Mouse (Mus musculus) heart, postnatal 4 days (tissue): ENCODE data around the gene Rpl41. TPM values are rescaled to one million over a fixed set of nuclear protein-coding genes. Genes with fewer than 3 reads are reported as not detected.
"Not testable (repeated sequence)": the region's sequence is repeated elsewhere in the genome, so short reads cannot be mapped to it uniquely, and the experiment has no call there.

ENCODE experiments used
- DNase-seq: peaks from one replicate; pipeline ENCODE4 v3.0.0; 2021
- total RNA-seq, 2 experiments: library from RNA; stranded (reverse); gene quantifications; 2 replicates each; pipeline ENCODE4 v1.2.3; 2021

The Rpl41 gene
- total RNA-seq, 2 experiments from 2014 or later = 2,410 to 2,531 TPM

DNA sequence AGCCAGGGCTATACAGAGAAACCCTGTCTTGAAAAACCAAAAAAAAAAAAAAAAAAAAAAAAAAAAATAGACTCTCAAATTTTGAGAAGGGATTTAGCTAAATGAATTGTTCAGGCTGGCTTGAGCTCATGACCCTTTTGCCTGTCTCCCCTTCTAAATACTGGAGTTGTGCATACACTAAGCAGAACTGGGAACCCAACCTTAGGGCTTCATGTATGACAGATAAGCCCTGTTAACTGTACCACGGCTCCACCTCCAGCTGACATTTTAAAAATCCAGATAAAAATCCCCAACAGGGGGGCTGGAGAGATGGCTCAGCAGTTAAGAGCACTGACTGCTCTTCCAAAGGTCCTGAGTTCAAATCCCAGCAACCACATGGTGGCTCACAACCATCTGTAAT is 6.5 kb upstream of the Rpl41 start:
- DNase-seq = not testable (repeated sequence)

DNA sequence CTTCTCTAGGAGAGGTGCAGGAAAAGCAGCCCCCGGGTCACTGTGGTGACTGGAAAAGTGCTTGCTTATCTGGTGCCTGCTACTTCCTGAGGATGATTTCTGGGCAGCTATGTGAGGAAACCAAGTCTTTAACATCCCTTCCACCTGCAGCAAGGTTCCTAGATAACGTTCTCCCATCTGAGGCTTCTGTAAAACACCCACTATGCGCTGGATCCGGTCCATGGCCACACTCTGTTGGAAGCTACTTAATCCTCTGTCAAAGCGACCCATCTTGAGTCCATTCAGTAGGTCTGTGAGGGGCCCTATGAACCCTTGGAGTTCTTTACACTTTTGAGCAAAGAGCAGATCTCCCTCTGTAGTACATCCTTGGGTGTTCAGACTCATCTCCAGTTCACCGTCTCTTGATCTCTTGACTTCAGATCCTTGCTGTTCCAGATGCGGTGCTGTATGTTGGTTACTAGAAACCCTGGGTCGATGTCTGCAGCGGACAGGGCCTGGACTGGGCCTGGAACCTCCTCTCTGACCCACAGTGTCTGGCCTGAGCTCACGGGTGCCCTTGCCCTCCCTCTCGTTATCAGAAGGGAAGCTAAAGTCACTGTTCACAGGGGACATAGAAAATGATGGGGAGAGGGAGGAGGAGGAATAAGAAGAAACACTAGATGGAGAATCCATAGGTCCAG is 1.2 kb upstream of the Rpl41 start:
- not testable (repeated sequence) for DNase-seq

DNA sequence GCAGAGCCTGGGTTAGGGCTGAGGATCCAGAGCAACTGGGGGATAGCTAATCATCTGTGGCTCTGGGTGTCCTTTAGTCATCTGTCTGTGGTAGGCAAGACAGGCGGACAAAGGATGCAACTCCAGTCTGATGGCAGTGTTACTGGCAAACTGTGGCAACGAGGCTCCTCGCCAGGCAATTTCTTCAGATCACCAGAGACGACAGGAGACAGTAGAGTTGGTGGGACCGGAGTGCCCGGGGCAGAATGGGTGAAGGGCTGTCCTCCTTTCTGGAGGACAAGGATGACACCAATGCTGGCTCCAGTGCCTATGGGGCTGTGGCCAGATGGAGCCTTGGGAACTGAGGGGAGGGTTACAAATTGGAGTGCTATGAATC is 565 bp upstream of the Rpl41 start:
- DNase-seq = not testable (repeated sequence)

DNA sequence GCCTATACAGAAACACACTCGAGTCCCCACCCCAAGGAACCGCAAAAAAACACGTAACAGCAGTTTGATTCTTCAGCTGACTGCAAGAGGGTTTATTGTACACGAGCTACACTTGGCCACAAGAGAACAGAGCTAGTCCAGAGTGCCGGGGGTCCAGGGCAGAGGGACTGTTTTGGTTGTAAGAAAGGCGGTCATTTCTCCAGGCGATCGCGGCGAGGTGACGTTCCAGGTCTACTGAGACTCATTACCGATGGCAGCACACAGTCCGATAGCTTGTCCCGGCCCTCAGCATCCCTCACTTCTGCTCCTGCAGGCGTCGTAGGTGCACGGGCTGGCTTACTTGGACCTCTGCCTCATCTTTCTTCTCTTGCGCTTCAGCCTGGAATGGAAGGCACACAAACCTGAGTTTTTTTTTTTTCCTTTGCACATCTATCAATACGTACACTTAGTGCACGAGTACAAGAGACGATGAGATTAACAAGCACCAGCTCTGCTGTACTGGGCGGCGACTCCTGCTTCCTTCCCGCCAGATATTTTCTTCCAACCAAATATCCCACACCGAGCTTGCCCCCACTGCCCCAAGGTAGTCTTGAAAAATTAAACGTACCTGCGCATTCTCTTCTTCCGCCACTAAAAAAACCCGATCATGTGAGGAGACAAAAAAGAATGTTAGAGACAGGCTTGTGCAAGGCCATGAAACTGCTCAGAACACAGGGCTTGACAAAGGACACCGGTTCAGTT is 884 bp downstream of the Rpl41 start:
- not testable (repeated sequence) for DNase-seq

DNA sequence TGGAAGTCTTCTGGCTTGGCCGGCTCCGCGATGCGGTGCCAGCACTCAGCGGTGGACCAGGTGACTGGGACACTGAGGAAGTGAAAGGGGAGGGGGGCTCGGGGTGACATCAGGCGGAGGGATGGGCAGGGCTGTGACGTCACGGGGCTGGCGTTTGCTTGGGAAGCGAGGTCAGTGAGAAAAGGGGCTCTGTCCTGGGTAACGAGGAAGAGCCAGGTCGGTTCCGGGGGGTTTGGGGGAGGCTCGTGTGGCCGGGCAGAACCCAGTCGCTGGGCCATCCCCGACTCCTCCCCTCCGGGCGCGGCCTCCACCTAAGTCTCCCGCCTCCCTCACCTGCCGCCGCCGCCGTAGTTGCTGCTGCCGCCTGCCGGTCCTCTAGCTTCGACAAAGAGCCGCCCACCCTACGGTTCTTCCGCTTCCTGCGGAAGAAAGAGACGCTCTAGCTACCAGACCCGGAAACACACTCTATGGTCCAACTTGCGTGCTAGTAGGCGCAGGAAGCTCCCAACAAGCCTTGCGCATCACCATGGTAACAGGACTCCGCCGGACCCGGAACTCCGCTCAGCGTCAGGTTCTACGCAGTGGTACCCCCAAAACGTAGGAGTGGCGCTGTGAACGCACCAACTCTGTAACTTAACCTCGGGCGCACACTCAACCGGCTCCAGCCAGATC is 1.6 kb downstream of the Rpl41 start, which contains the start of gene Zc3h10:
TSS of gene Zc3h10 (minus strand) at position 414 of the 672 bp plus-strand sequence.
- DNase-seq = peak; percentile 93

DNA sequence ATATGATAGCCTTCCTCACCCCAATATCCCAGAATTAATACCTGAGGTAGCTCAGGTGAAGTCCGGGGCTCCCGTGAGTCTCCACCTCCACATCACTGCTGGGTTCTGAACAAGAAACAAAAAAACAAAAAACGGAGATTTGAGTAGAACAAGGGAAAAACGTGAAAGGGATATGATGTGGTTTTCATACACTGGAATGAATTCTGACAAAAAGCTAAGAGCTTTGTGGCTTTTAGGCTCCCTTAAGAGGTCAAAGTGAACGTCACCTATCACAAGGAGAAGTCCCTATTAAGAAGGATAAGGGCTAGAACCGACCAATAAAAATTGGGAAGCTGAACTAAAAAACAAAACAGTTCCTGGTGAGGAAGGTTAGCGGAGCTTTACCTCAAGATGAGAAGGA is 2.3 kb downstream of the Rpl41 start:
- no peak for DNase-seq

DNA sequence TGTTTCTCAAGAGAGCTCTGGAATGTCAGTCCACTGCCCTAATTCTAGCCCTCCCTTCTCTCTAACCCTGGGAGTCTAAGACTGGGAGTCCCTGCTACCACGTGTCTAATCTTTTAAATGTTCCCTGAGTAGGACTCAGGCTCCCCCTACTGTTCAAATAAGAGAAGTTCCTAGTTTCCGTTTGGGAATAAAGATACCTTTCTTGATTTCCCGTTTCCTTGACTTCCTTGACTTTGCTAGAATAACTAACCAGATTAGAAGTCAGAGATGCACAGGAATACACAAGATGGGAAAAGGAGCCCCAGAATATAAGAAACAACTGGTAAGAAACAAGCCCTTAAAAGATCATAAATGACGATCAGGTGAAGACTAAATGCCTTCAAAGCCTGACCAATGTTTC is 2.7 kb downstream of the Rpl41 start:
- DNase-seq = no peak

DNA sequence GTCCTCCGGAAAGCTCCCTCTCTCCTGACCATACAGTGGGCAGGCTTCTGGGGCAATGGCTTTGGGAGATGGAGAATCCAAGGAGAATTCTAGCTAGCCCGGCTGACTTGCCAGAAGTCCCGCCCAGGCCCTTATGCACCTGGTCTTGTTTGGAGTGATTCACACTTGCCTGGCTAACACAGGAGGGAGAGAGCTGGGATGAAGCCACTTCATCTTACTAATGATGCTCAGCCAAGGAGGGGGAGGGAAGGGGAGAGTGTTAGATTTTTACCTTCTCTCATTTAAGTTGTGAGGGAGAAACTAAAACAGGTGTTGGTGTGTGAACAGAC is 3.6 kb downstream of the Rpl41 start:
- no peak for DNase-seq

DNA sequence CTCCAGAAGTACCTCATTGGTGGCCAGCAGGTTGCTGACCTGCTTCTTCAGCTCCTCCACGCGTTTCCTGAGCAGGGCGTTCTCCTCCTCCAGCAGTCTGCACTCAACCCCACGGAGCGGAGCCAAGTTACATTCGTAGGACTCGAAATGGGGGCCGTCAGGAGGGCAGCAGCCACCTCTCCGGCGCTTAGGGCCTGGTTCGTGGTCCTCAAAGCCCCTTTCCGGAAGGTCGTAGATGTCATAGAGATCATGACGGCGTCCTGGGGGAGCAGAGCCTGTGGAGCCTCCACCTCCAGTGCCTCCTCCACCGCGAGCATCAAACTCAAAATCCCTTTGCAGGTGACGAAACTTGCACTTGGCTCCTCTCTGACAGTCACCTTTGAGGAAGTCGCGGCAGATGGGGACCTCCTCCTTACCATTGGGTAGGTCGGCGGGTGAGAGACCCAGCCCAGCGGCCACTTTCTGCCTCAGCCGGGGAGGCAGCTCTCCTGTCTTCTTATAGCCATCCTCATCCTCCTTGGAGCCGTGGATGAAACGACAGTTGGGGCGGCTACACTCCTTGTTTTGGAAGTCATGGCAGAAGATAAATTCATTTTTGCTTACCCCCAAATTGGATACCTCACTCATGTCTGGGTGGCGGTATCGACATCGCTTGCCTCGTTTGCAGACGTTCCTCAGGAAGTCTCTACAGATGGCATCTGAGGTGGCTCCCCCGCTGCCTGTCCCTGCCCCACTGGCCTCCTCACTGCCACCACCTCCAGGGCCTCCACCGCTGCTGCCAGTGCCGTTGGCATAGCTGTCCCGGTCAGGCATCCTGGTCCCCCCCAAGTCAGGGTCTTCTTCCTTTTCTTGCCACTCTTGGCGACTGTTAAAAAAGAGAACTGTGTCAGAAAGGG is 4.2 kb downstream of the Rpl41 start:
- no peak for DNase-seq

DNA sequence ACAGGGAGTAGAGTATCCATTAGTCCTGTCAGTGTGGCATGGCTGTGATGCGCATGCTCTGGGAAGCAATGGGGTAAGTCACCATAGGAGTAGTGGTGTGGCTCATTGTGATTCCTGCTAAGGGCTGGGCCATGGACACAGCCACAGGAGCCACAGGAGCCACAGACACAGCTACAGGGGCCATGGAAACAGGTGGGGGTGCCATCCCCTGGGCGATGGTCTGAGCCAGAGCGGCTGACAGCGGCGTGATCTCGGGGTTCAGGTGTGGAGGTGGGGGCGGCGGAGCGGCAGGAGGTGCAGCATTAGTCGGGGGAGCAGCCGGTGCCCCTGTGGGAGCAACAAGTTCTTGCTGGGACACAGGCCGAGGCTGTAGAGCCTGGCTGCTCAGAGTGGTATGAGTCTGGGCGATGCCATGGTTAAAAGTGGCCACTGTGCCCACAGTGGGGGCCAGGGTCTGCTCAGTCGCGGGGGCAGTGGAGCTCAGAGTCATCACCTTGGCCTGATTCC is 4.9 kb downstream of the Rpl41 start:
- no peak for DNase-seq

DNA sequence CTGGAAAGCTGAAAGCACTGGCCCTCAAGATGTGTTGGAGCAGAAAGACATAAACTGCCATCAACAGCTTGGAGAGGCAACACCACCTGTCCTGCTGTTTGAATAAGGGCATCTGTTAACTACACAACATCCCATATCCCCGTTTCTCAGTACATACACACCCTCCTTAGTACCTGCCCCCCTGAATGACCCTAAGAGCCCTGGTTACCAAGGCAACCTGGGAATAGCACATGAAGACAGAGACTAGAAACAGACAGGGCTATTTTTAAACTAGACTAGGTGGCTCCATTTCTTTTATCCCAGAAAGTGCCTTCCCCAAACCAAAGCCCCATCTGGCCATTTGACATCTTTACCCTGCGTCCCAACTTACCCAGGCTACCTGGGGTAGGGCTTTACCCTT is 6.0 kb downstream of the Rpl41 start:
- DNase-seq = no peak

DNA sequence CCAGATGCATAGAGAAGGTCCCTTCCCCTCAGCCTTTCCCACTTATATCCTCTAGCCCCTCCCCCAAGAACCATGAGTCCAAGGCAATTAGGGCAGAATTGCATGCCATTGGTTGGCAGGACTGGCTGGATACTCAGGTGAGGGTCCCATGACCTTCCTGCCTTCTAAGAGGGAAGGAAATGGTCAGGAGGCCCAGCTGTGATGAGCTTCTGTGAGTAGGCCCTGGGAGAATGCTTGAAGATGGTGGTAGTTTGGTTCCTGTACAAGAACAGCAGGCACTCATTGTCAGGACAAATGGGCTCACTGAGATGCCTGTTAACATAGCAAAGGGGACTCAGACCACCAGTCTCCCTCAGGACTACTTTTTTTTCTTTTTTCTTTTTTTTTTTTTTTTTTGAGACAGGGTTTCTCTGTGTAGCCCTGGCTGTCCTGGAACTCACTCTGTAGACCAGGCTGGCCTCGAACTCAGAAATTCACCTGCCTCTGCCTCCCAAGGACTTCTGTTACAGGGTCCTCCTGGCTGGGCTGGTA is 10.7 kb downstream of the Rpl41 start:
- DNase-seq = no peak

DNA sequence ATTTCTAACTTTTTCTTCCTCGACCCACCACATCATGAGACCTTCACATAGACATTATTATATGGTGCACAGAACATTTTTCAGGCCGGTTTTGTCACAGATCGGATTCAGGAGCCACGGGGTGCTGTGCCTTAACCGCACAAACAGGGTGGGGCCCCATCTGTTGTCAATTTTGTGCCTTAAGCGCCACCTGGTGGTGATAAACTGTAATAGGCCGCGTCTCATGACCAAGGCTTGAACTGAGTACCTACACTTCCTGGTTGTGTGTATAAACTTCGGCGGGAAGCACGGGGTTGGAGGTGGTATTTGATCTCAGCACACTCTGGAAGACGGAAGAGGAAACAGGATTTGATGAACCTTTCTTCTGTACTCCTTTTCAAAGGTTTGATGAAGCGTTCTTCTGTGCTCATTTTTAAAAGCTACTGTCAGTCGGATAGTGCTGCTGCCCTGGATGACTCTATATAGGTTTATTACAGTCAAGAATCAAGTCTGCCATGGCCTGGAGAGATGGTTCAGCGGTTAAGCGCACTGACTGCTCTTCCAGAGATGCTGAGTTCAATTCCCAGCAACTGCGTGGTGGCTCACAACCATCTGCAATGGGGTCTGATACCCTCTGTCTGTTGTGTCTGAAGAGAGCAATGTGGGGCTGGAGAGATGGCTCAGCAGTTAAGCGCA is 12.7 kb downstream of the Rpl41 start:
- DNase-seq = peak; percentile 91

DNA sequence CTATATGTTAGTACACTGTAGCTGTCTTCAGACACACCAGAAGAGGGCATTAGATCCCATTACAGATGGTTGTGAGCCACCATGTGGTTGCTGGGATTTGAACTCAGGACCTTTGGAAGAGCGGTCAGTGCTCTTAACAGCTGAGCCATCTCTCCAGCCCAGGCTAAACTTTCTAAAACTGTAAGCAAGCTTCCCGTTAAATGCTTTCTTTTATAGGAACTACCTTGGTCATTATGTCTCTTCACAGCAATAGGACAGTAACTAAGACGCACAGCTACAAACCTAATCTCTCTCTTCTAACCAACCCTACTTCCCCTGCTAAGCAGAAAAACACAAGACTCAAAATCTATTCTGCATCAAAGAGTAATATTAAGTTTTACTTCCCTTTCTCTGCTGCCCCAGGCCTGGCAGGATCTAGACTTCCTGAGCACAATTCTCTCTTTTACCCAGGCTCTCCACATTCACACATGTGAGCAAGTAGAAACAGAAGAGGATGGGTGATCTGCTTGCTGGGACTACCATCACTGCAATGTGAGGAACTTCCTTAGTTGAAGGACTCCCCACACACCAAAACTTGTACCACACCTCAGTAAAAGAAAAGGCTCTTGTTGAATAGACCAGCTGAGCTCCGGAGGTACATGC is 13.4 kb downstream of the Rpl41 start:
- no peak for DNase-seq

DNA sequence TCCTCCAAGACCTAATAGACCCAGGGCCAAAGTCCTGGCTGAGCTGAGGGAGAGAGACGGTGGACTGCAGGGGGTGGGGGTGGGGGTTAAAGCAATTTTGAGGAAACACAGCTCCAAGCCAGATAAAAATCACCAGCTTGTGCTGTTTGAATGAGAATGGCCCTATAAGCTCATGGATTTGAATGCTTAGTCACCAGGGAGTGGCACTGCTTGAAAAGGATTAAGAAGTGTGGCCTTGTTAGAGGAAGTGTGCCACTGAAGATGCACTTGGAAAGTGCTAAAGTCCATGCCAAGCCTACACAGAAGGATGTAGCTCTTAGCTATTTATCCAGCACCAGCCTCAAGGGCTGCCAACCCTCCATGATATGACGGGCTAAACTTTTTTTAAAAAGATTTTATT is 13.9 kb downstream of the Rpl41 start:
- DNase-seq = no peak

DNA sequence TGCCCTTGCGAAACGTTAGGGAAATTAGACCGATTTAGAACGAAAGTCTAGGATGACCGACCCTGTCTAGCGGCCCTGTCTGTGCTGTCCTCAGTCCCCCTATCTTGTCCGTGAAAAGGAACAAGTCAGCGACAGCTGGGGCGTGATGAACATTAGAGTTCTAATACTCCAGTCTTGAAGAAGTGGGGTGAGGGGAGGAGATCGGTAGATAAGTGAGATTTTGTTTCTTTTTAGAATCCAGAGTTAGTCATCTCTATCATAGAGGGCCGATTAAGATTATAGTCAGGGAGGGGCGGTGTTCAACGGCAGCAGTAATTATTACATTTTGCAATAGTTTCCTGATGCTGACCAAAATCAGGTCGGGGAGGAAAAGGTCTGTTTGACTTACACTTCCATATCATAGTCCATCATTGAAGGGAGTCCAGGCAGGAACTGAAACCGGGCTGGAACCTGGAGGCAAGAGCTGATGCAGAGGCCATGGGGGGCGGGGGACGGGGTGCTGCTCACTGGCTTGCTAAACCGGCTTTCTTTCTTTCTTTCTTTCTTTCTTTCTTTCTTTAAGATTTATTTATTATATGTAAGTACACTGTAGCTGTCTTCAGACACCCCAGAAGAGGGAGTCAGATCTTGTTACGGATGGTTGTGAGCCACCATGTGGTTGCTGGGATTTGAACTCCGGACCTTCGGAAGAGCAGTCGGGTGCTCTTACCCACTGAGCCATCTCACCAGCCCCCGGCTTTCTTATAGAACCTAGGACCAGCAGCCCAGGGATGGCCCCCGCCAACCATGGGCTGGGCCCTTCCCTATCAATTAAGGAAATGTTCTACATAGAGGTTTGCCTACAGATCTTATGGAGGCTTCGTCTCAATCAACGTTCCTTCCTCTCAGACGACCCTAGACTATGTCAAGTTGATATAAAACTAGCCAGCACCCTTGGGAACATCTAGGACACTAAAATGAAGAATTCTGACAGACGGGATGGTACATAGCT is 22.4 kb downstream of the Rpl41 start:
- peak; percentile 29 for DNase-seq

DNA sequence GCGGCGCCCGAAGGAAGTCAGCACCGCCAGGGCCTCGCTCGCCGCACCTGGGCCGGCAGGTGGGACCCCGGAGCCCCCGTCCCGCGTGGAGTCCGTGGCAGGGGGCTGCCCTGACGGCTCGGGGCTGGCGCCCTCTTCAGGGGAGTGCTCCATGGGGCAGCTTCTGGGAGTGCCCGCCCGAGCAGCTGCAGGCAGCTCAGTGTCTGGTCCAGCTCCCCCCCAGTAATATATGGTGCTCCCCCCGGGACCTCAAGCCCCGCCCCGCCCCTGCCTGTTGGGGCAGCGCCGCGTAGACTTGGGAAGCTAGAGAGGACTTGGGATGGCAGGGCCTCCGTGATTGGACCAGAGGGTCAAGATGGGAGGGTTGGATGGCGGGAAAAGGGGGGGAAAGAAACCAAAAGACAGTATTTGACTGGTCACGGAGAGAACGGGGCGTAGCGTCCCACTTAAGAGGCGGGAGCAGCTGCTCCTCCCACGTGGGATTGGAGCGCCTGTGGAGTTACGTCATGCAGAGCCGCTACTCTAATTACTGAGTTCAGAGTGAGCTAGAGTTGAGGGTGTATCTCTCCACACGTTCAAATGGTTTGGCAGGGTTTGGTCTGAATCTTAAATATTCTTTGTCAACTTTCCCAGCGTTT is 23.3 kb downstream of the Rpl41 start, which contains the start of gene Esyt1:
TSS of gene Esyt1 (minus strand) at position 201 of the 638 bp plus-strand sequence.
- peak; percentile 94 for DNase-seq

DNA sequence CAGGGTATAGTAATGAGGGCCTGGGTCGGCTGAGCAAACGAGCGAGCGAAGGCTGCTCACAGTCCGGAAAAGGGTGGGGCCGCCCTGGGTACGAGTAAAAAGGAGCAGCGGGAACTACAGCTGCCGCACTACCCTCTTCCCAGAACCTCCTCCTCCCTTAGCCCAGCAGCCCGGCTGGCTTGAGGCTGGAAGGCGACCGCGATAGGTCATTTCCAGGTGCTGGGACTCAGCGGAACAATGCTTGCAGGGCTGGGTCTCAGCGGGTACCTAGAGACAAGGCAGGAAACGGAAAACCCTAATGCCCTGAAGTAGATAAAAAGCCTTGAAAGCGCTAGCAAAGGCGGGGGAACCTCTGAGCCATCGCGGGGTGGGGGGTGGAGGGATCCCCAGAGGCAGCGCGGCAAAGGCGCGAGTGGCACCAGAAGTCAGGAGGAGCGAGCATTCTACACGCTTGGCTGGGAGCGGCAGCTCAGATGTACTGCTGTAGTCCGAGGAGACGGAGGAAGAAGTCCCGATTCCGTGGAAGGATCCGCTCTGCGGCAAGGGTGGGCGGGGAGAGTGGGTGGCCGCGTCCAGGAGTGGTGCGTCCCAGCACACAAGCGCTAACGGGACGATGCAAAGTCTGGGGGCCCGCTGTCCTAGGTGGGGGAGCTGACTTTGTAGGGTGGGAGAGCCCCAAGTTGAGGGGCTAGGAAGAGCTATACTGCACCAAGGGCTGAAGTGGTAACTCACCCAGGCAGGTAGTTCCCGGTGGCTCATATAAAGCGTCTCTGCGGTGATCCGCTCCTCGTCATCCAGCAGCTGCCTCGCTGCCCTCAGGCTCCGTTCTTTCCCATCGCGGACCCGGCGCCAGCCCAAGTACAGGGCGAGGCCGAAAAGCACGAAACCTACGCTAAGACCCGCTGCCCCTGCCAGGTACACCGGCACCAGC is 24.1 kb downstream of the Rpl41 start:
- peak; percentile 68 for DNase-seq
